In the genomic region with DNA sequence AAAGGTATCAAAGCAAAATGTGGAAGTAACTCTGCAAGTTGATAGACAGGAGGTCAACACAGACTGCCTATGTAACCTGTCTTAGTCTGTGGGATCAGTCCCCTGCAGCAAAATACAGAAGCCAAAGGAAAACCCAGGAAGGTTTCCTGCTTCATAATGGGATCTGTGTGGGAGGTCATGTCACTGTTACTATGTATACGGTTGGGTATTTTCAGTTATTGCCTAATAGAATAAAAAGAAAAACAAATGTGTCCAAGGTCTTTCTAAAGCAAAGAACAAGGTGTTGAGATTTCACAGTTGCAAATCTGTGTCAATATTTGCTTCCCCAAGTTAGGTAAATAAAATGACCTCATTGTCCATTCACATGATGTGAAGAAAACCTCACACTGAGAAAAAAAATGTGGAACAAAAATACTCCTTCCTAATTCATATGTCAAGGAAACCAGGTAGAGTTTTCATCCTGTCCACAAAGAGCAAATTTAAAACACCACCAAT, we compare ENCODE assay signal across 31 mouse cellular contexts. TPM values are rescaled to one million over a fixed set of nuclear protein-coding genes. Genes with fewer than 3 reads are reported as not detected.
"Had no signal": no experiment of that assay in that cellular context is flagged by ENCODE, and none has a peak within 500 bp of the region (broad histone marks: within the 10 kb centered on the region; RNA-seq: fewer than 3 reads in every experiment).

No protein-coding gene starts in this region.

- H3K27ac ChIP-seq: gastrocnemius, adult 2 months; heart, adult 2 months; heart, embryonic 10.5 days; hindbrain, embryonic 10.5 days; hindbrain, embryonic 12.5 days; hindbrain, embryonic 14.5 days; intestine, embryonic 15.5 days; layer of hippocampus, adult 2 months; left cerebral cortex, adult 2 months; limb, embryonic 10.5 days; limb, embryonic 12.5 days; liver, embryonic 13.5 days had no signal

- DNase-seq: gastrocnemius, adult 2 months; gastrocnemius, postnatal 10 days; gastrocnemius, postnatal 25 days; heart, adult 11 months; heart, adult 2 months; heart, postnatal 10 days; heart, postnatal 4 days; kidney, adult 18-20 months; kidney, adult 8-10 months; kidney, postnatal 10 days; kidney, postnatal 25 days; kidney, postnatal 4 days; liver, embryonic 13.5 days had no signal

- ATAC-seq: hindbrain, embryonic 16.5 days; inflammation-experienced regulatory T-cells, adult 6 months; intestine, embryonic 15.5 days; intestine, postnatal 0 days had no signal

- H3K9me3 ChIP-seq: heart, embryonic 10.5 days; hindbrain, embryonic 10.5 days; hindbrain, embryonic 12.5 days; intestine, embryonic 15.5 days; limb, embryonic 10.5 days; limb, embryonic 12.5 days; liver, embryonic 13.5 days had no signal

- H3K4me1 ChIP-seq: heart, embryonic 10.5 days; heart, embryonic 12.5 days; hindbrain, embryonic 10.5 days; hindbrain, embryonic 12.5 days; intestine, embryonic 15.5 days; limb, embryonic 10.5 days; limb, embryonic 12.5 days; liver, embryonic 13.5 days had no signal

- H3K4me2 ChIP-seq: heart, embryonic 12.5 days; hindbrain, embryonic 12.5 days; hindbrain, embryonic 14.5 days; intestine, embryonic 15.5 days; limb, embryonic 12.5 days; liver, embryonic 13.5 days had no signal

- H3K36me3 ChIP-seq: heart, embryonic 10.5 days; heart, embryonic 12.5 days; hindbrain, embryonic 10.5 days; hindbrain, embryonic 12.5 days; intestine, embryonic 15.5 days; limb, embryonic 10.5 days; limb, embryonic 12.5 days; liver, embryonic 13.5 days had no signal

- H3K27me3 ChIP-seq: heart, embryonic 12.5 days; hindbrain, embryonic 12.5 days; intestine, embryonic 15.5 days; limb, embryonic 12.5 days; liver, embryonic 13.5 days had no signal

- H3K4me3 ChIP-seq: gastrocnemius, adult 2 months; heart, adult 2 months; heart, embryonic 10.5 days; heart, embryonic 12.5 days; hindbrain, embryonic 10.5 days; hindbrain, embryonic 12.5 days; intestine, embryonic 15.5 days; layer of hippocampus, adult 2 months; left cerebral cortex, adult 2 months; limb, embryonic 10.5 days; limb, embryonic 12.5 days; liver, embryonic 13.5 days had no signal

- H3K9ac ChIP-seq: heart, embryonic 12.5 days; hindbrain, embryonic 12.5 days; hindbrain, embryonic 14.5 days; intestine, embryonic 15.5 days; limb, embryonic 12.5 days; liver, embryonic 13.5 days had no signal

RNA-seq across cellular contexts. Expression of a gene that starts 14.2 kb away (rescaled TPM):
- total RNA-seq: gastrocnemius, adult 2 months; gastrocnemius, postnatal 25 days; heart, adult 2 months; heart, postnatal 10 days; heart, postnatal 25 days; layer of hippocampus, adult 2 months; layer of hippocampus, postnatal 10 days; layer of hippocampus, postnatal 25 days had no signal
- polyA plus RNA-seq: heart, adult 2 months; heart, embryonic 10.5 days; heart, embryonic 12.5 days; heart, embryonic 14.5 days; hindbrain, embryonic 10.5 days; hindbrain, embryonic 12.5 days; hindbrain, embryonic 14.5 days; hindbrain, embryonic 16.5 days; inflammation-experienced regulatory T-cells, adult 6 months; kidney, embryonic 14.5 days; limb, embryonic 10.5 days; limb, embryonic 12.5 days had no signal
